Mouse (Mus musculus): Measurements from ENCODE around the gene Khdc1c.
A peak's percentile ranks its signal among the peaks of the same experiment; 100 is the strongest.
"Not testable (repeated sequence)": the region's sequence is repeated elsewhere in the genome, so short reads cannot be mapped to it uniquely, and the experiment has no call there.

Khdc1c gene

DNA sequence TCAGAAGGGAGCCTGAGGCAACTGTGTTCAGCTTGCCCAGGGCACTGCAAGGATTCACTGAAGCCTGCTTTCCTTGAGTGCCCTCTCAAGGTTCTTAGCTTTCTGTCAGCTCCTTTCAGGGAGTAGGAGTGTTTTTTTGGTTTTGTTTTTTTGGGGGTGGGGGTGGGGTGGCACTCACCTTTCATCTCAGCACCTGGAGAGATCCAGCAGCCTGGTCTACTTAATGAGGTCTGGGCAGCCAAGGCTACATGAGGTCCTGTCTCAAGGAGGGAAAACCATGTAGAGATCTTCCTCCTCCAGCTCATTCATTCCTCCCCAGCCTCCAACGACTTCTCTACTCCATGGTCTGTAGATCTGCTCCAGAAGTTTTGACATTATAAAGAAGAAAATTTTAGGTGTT, at the start of gene Khdc1c:
Gene Khdc1c, plus strand, starts transcription at position 301 of the 400 bp plus-strand sequence.
- DNase-seq (ENCODE audit: low read depth, low spot score): not testable (repeated sequence)

DNA sequence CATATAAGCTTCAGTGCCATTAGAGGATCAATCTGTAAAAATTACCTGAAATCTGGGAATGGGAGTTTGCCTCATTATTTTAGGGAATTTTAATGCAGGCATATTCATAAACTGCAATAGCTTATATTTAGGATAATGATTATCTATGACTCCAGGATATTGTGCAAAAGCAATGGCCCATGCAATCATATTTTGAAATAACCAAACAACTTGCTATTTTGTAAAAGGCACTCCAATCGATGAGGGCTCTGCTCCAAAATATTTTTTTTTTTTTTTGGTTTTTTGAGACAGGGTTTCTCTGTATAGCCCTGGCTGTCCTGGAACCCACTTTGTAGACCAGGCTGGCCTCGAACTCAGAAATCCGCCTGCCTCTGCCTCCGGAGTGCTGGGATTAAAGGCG, 47.9 kb upstream of the Khdc1c start:
- not testable (repeated sequence) for DNase-seq (ENCODE audit: low read depth, low spot score)

DNA sequence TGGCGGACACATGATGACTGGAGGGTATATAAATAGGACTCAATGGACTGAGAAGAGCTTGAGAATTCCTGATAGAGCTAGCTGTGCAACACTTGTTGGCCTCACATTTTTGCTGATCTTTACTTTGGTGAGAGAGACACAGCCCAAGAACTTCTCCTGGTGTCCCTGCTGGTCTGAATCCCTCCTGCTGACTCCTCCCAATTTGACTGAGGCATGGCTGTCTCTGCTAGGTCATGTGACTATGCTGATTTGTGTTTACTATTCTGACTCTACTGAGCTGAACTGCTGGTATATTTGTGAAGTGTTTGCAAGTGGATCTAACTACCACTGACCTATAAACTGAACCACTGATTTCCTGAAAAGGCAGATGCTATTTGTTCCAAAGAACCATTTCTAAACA, 46.5 kb upstream of the Khdc1c start:
- DNase-seq (ENCODE audit: low read depth, low spot score): no peak

DNA sequence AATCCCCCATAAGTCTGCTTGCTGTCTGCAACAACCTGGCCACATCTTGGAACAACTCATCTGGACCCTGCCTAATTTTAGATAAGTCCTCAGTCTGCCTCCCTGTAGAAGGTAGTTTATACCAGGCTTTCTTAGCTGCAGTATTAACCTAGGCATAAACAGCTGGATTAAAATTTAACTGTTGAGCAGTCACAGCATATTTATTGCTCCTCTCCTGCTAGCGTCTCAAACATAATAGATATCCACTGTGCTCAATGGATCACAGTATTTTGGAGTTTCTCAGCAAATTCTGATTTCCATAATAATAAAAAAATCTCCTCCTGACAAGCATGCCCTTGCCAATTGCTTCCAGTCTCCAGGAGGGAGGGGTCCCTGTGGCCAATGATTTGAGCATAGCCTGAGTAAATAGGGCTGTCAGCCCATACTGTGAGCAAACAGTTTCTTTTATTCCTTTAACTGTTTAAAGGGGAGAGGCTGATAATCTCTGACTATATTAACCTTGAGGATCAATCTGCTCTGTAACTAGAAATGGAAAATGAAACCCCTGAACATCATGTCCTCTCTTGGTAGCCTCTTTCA, 44.0 kb upstream of the Khdc1c start:
- no peak for DNase-seq (ENCODE audit: low read depth, low spot score)

DNA sequence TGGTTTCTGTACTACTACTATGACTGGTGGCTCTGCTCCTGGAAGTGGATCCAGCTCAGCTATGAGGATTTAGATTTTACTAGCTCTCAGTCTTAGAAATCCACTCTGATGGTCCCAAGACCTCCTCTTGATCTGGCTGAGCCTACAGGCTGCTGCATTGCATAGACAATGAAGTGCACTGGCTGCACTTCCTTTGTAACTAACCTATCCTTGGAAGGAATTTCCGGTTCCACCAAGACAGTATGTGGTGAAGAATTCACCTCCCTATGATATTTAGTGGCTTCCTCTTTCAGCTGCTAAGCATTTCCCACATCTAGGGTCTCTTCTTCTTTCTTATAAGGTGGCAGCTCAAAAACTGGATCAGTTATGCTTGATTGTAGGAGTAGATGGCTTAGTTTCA, 43.5 kb upstream of the Khdc1c start:
- no peak for DNase-seq (ENCODE audit: low read depth, low spot score)

GRCm38 (mm10) chr1:21326733-21327132, 41.4 kb upstream of the Khdc1c start:
- no peak for DNase-seq (ENCODE audit: low read depth, low spot score)

DNA sequence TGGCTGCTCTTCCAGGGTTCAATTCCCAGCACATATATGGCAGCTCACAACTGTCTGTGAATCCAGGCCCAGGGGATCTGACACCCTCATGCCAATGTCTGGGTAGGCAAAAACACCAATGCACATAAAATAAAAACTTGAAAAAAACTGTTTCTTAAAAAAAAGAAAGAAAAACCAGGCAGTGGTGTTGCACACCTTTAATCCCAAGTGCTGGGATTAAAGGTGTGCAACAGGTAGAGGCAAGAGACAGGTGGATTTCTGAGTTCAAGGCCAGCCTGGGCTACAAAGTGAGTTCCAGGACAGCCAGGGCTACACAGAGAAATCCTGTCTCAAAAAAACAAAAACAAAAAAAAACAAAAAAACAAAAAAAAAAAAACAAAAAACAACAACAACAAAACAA, 37.0 kb upstream of the Khdc1c start:
- not testable (repeated sequence) for DNase-seq (ENCODE audit: low read depth, low spot score)

DNA sequence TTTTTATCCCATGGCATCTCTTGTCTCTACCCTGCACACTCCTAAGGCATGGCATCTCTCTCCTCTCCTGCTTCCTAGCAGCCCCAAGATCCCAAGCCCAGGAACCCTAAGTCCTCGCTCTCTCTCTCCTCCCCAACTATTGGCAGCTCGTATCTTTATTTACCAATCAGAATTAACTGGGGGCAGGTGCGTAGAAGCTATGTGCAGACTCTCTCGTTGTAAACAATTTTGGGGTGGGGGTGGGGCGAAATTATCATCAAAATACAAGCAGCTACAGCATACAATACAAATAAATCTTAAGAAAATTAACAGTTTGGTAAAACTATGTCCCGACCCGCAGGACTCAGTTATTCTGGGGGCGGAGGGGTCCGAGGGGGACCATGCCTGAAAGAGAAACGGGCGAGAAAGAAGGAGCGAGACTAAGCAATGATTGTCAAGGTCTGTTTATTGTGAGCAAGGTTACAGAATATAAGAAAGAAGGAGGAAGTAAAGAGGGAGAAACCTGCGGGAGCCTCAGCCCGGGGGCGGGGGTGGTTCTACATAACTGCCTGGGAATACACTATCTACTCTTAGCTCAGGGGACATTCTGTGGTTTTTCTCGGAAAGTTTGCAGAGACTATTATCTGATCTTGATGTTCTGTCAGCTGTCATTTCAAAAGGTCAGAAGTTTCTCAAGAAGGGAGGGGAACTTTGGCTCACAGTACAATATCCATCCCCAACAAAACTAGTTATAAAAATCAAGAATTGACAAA, 34.7 kb upstream of the Khdc1c start:
- DNase-seq (ENCODE audit: low read depth, low spot score): no peak

DNA sequence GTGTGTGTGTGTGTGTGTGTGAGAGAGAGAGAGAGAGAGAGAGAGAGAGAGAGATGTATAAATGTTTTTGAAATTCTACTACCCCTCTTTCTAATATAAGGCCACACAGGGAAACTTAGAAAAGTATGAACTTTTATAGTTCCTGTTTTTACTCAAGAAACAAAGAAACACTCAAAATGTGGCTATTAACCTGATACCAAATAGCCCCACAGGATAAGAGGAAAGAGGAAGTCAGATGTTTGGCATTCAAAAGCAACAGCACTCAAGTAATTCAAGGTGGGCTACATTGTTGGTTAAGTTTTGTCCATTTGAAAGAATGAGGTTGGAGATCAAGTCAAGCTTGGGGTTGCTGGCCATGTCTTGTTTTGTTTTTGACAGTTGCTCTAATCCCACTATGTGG, 32.3 kb upstream of the Khdc1c start:
- DNase-seq (ENCODE audit: low read depth, low spot score): no peak

GRCm38 (mm10) chr1:21340745-21341144, 27.4 kb upstream of the Khdc1c start:
- DNase-seq (ENCODE audit: low read depth, low spot score): no peak

DNA sequence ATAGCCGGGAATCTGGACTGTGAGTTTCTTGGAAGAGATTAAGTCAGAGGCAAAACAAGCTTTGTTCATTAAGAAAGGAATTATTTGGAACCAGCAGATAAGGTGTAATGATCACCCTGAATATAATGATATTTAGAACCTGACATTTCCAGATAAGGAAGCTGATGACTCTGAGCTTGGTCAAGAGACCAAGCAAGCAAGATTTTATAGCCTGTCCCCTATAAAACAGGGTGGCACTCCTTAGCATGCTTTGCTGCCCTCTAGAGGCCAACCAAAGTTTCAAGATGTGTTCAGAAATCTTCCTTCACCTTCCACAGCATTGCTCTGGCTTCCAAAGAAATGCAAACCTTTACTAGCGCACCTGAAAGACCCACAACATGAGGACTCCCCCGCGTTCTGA, 23.9 kb upstream of the Khdc1c start:
- peak; percentile 66 for DNase-seq (ENCODE audit: low read depth, low spot score)

GRCm38 (mm10) chr1:21344752-21345151, 23.4 kb upstream of the Khdc1c start:
- DNase-seq (ENCODE audit: low read depth, low spot score): not testable (repeated sequence)

GRCm38 (mm10) chr1:21349341-21349740, 18.8 kb upstream of the Khdc1c start, which contains the start of gene Khdc1a:
Khdc1a (plus strand) TSS chr1:21349641.
- DNase-seq (ENCODE audit: low read depth, low spot score): no peak

- DNase-seq (ENCODE audit: low read depth, low spot score): no peak
These were observed 15.1 kb downstream of the Khdc1c start, which contains the start of gene Khdc1b for GRCm38 (mm10) chr1:21383256-21383655. Khdc1b (plus strand) TSS chr1:21383556.

- DNase-seq (ENCODE audit: low read depth, low spot score): no peak
These were observed 23.1 kb downstream of the Khdc1c start for GRCm38 (mm10) chr1:21391138-21391671.

DNA sequence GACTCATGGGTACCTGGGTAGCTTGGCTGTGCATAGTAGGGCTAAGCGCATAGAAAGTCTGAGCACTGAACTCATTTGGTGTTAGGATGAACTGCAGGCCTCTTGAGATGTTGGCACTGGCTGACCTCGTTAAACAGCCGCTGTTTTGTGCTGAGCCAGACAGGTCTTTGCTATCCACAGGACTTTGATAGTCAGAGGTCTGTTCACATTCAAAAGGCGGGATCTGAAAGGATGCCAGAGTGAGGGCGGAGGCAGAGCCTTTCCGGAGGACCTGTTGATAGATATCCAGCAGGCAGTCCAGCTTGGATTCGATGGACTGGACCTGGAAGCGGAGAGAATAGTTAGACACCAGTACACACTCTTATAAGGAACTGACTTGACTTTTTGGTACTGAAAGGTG, 34.7 kb downstream of the Khdc1c start:
- DNase-seq (ENCODE audit: low read depth, low spot score): no peak

DNA sequence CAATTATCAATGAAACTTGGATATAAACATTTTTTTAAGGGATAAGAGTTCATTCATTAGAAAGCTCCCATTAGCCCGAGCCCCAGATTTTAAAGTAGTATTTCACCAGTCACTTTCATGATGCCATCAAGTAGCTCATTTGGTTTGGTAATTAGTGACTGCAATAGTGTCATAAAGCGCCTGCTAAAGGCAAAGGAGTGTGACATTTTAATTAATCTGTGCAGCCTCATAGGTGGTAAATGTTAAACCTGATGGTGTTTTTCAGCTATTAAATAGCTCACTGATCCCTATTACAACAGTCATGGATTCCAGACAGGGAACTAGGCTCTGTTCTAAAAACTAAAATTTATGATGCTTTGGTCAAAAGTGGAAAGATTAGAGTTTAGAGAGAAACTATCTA, 39.1 kb downstream of the Khdc1c start:
- no peak for DNase-seq (ENCODE audit: low read depth, low spot score)

GRCm38 (mm10) chr1:21411331-21412196, 43.4 kb downstream of the Khdc1c start:
- DNase-seq (ENCODE audit: low read depth, low spot score): peak; percentile 72

DNA sequence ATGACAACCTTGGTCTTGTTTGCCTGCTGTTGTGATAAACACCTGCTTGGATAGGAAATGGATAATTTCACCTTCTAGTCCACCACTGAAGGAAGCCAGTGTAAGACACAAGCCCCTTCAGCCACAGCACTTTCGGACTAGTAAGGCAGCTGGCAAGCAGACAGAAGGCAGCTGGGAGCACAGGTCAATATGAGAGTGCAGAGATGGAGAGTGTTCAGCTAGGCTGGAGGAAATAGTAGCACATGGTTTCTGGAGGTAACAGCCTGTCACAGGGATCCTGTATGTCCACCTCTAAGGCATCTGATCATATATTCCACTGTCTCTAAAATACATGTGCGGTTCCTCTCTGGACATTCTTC, 44.0 kb downstream of the Khdc1c start:
- DNase-seq (ENCODE audit: low read depth, low spot score): no peak

DNA sequence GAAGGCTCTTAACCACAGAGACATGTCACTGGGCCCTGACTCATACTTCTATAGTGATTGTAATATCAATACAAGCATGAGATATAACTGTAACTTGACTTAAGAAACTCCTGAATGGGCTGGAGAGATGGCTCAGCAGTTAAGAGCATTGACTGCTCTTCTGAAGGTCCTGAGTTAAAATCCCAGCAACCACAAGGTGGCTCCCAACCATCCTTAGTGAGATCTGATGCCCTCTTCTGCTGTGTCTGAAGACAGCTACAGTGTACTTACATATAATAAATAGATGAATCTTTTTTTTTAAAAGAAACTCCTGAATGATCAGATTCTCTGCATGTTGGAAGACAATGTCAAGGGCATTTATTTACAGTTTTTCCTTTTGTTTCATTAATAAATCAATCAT, 51.2 kb downstream of the Khdc1c start:
- DNase-seq (ENCODE audit: low read depth, low spot score): no peak
